ENCODE assay signal across 8 mouse cellular contexts in the genomic region with DNA sequence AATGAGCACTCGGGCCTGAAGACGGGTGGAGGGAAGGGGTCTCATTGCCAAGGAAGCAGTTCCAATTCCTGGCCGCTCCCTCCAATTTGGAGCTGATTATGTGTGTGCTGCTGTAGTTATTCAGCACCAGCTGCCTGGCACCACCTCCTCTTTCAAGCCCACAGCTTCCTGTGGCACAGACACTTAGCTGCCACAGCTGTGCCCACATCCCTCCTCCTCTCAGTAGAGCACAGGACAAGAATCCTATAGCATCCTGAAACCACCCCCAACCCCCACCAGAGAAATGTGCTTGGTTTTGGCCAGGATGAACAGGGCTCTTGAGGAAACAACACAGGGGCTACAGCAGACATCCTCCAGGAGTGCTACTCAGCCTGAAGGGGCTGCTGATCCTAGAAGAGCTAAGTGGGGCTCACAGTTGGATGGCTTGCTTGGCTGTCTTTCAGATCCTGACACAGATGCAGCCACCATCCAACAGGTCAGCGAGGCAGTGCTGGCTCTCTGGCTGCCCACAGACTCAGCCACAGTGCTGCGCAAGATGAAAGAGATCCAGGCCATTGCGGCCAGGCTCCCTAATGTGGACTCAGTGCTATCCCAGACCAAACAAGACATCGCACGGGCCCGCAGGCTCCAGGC. TPM values are rescaled to one million over a fixed set of nuclear protein-coding genes. Genes with fewer than 3 reads are reported as not detected.
DNase-seq lines count a peak whose midpoint lies in the region; ATAC-seq lines count a peak whose summit lies in the region.

No protein-coding gene starts in this region.

- 79% methylated on average over 9 of the region's 9 CpGs for WGBS in heart, embryonic 15.5 days
- WGBS in embryonic facial prominence, embryonic 10.5 days: 86% methylated on average over 9 of the region's 9 CpGs
- WGBS in kidney, embryonic 15.5 days: 81% methylated on average over 9 of the region's 9 CpGs

- intact Hi-C loops in left cerebral cortex, postnatal 10 days (cut with DNase I): no loop called here

- H3K36me3 ChIP-seq in heart, embryonic 15.5 days: no peaks in the 10 kb centered on the region
- H3K36me3 ChIP-seq in embryonic facial prominence, embryonic 10.5 days (replicated peaks): no peaks in the 10 kb centered on the region
- no peaks in the 10 kb centered on the region for H3K36me3 ChIP-seq in kidney, embryonic 15.5 days

- H3K27me3 ChIP-seq in heart, embryonic 15.5 days: no peaks in the 10 kb centered on the region
- no peaks in the 10 kb centered on the region for H3K27me3 ChIP-seq in embryonic facial prominence, embryonic 10.5 days (replicated peaks; ENCODE audit: low read depth, poor library complexity, severe bottlenecking)
- H3K27me3 ChIP-seq in kidney, embryonic 15.5 days: no peaks in the 10 kb centered on the region

- H3K9me3 ChIP-seq in heart, embryonic 15.5 days (replicated peaks): no peaks in the 10 kb centered on the region
- H3K9me3 ChIP-seq in embryonic facial prominence, embryonic 10.5 days: no peaks in the 10 kb centered on the region
- H3K9me3 ChIP-seq in kidney, embryonic 15.5 days (replicated peaks): no peaks in the 10 kb centered on the region

- no peak for ATAC-seq in heart, embryonic 15.5 days (replicated peaks; ENCODE audit: insufficient number of reproducible peaks, insufficient read depth, low FRiP score, low read depth)
- no peak for ATAC-seq in kidney, embryonic 15.5 days (replicated peaks; ENCODE audit: low FRiP score)

- peaks cover 50% of the 10 kb centered on the region for H3K4me1 ChIP-seq in heart, embryonic 15.5 days (replicated peaks)
- peaks cover 27% of the 10 kb centered on the region for H3K4me1 ChIP-seq in embryonic facial prominence, embryonic 10.5 days
- H3K4me1 ChIP-seq in kidney, embryonic 15.5 days: no peaks in the 10 kb centered on the region

- H3K9ac ChIP-seq in heart, embryonic 15.5 days: peak overlapping the region; percentile 20; the same call in 1 of the 2 replicates
- no peak overlapping the region for H3K9ac ChIP-seq in kidney, embryonic 15.5 days

- no peak overlapping the region for H3K4me2 ChIP-seq in heart, embryonic 15.5 days
- H3K4me2 ChIP-seq in kidney, embryonic 15.5 days: no peak overlapping the region

- no peak for DNase-seq in heart, adult 9 months (ENCODE audit: low spot score in 2 of 2)
- no peak for DNase-seq in embryonic facial prominence, embryonic 10.5 days (ENCODE audit: low spot score)
- DNase-seq in left cerebral cortex, postnatal 10 days (ENCODE audit: extremely low spot score in 1 of 2, low spot score in 2 of 2): peak; percentile 59 to 60
- DNase-seq in right cerebral cortex, postnatal 14 days: peak; percentile 59
- DNase-seq in adrenal gland, adult 18-20 months (ENCODE audit: low spot score in 2 of 2): no peak
- DNase-seq in urinary bladder, postnatal 25 days (ENCODE audit: low spot score): no peak

- peak overlapping the region; percentile 94; the same call in 1 of the 2 replicates for H3K27ac ChIP-seq in heart, embryonic 15.5 days
- H3K27ac ChIP-seq in embryonic facial prominence, embryonic 10.5 days (replicated peaks): 0 out of 2 replicates have a peak overlapping the region, but pooled peaks have one; percentile 35
- no peak overlapping the region for H3K27ac ChIP-seq in kidney, embryonic 15.5 days

- no peak overlapping the region for H3K4me3 ChIP-seq in heart, embryonic 15.5 days
- no peak overlapping the region for H3K4me3 ChIP-seq in embryonic facial prominence, embryonic 10.5 days
- no peak overlapping the region for H3K4me3 ChIP-seq in kidney, embryonic 15.5 days (replicated peaks)

RNA-seq across cellular contexts. Expression of a gene that starts 31.6 kb away (rescaled TPM):
- polyA plus RNA-seq in heart, embryonic 15.5 days (2015; fragmentation: Nextera tagmentation; extraction: Ambion mirVana): 11.5 and 13.3 TPM in 2 replicates
- polyA plus RNA-seq in embryonic facial prominence, embryonic 10.5 days (2016; fragmentation: Nextera tagmentation; extraction: Ambion mirVana): 15.6 and 17.5 TPM in 2 replicates
- 10 to 100 TPM; 38.9 TPM for total RNA-seq in left cerebral cortex, postnatal 10 days (2021)
- under 1 TPM; 0.13 to 0.17 TPM for total RNA-seq in adrenal gland, adult 18-20 months (2021)
- polyA plus RNA-seq in kidney, embryonic 15.5 days (2015; fragmentation: Nextera tagmentation; extraction: Ambion mirVana): 11.0 and 14.0 TPM in 2 replicates

Comparison
In these comparisons a context has a peak if more than half of its experiments do, and no peak if none do; other contexts are left out.
1. DNase-seq: peak in left cerebral cortex, postnatal 10 days (2 of 2) and right cerebral cortex, postnatal 14 days (single experiment); none in heart, adult 9 months (0 of 2), embryonic facial prominence, embryonic 10.5 days (single experiment), adrenal gland, adult 18-20 months (0 of 2) and urinary bladder, postnatal 25 days (single experiment).